Mouse (Mus musculus) heart, embryonic 11.5 days (tissue): ENCODE results near the gene Fam166a. TPM values are rescaled to one million over a fixed set of nuclear protein-coding genes. Genes with fewer than 3 reads are reported as not detected.

Experiments
- ATAC-seq: fragments of 200-750 bp; cut with Nextera tagmentation; replicated peaks from 2 replicates; pipeline ENCODE4 v1.8.0; 2017; ENCODE audit warnings: moderate library complexity; ENCODE audit not compliant: insufficient number of reproducible peaks, low FRiP score, low TSS enrichment
- H3K27ac ChIP-seq: fragments of 300-500 bp; sonication (generic); 2 replicates; pipeline ENCODE4 v1.5.1; 2014; ENCODE audit warnings: mild to moderate bottlenecking, low read depth, low read length
- H3K27me3 ChIP-seq: fragments of 300-500 bp; sonication (generic); 2 replicates; pipeline ENCODE4 v1.6.1; 2014; ENCODE audit warnings: mild to moderate bottlenecking, low read length, mixed read lengths; ENCODE audit not compliant: control insufficient read depth, insufficient read depth
- H3K36me3 ChIP-seq: fragments of 300-500 bp; sonication (generic); 2 replicates; pipeline ENCODE4 v1.6.1; 2014; ENCODE audit warnings: mild to moderate bottlenecking, low read length, moderate library complexity, mixed read lengths; ENCODE audit not compliant: control insufficient read depth, insufficient read depth
- H3K4me1 ChIP-seq: fragments of 300-500 bp; sonication (generic); 2 replicates; pipeline ENCODE4 v1.6.1; 2014; ENCODE audit warnings: low read length; ENCODE audit not compliant: control insufficient read depth, insufficient read depth
- H3K4me2 ChIP-seq: fragments of 300-500 bp; sonication (generic); 2 replicates; pipeline ENCODE4 v1.6.1; 2014; ENCODE audit warnings: mild to moderate bottlenecking, moderate library complexity
- H3K4me3 ChIP-seq: fragments of 300-500 bp; sonication (generic); 2 replicates; pipeline ENCODE4 v1.5.1; 2014; ENCODE audit warnings: low read depth, low read length
- H3K9ac ChIP-seq: fragments of 300-500 bp; sonication (generic); 2 replicates; pipeline ENCODE4 v1.6.1; 2014; ENCODE audit warnings: mild to moderate bottlenecking, low read depth, low read length, moderate library complexity
- H3K9me3 ChIP-seq: fragments of 300-500 bp; sonication (generic); replicated peaks from 2 replicates; pipeline ENCODE4 v1.6.1; 2016; ENCODE audit warnings: low read length; ENCODE audit not compliant: control insufficient read depth
- WGBS: fragments of 180-500 bp; shearing (Covaris S2); extraction: QIAGEN DNeasy Blood & Tissue Kit; methylation state at CpG from one replicate; pipeline ENCODE4 v1.1.7; 2014; ENCODE audit not compliant: insufficient replicate concordance; 5-methylcytosine and 5-hydroxymethylcytosine counted together
- polyA plus RNA-seq: library from polyadenylated mRNA; unstranded; fragments of >200 nt; fragmentation: Nextera tagmentation; extraction: Ambion mirVana; gene quantifications from 2 replicates; pipeline ENCODE4 v1.2.1, GENCODE M21; 2014

Gene Fam166a
- polyA plus RNA-seq, 1 experiment from 2014 or later = 0.44 TPM

DNA sequence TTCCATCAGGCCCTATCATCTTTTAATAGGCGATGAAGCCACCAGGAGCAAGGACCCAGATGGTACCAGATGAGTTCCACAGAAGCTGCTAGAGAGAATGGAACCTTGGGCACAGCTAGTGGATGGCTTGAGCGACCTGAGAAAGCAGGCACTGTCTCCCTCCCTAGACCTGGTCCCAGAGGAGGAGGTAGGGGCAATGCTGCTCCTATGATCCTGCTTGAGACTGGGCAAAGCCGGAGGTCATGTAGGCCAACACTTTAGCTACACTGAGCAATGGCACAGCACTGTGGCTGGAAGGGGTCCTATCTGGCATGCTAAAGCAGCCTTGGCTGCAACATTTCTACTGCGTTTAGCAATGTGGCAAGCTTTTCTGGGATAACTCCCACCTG, 42.9 kb upstream of the Fam166a start:
- Histone ChIP-seq H3K4me3 (no peak overlapping the region), H3K4me2 (no peak overlapping the region), H3K4me1 (peaks cover 18% of the 10 kb centered on the region), H3K9ac (no peak overlapping the region), H3K27ac (no peak overlapping the region), H3K36me3 (no peaks in the 10 kb centered on the region), H3K9me3 (no peaks in the 10 kb centered on the region), H3K27me3 (peaks cover 41% of the 10 kb centered on the region)
- 75% methylated on average over 4 of the region's 4 CpGs for WGBS
- no peak for ATAC-seq

DNA sequence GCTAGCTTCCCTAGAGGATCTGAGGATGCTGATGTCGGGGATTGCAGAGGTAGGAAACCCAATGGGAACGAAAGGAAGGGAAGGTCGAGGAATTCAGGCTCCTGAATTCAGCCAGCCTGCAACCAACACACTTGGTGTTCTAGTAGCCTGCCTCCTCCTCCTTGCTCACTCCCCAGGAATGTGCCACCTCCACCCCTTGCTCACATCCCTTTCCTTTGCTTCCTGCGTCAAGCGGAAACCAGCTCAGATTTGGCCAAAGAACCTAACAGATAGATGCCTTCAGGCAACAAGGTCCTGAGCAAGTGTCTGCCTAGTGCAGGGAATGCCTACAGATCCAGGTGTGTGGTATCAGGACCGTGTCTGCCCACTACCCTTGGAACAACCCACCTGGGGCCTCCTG, 42.0 kb upstream of the Fam166a start:
- WGBS = 31% methylated on average over 6 of the region's 6 CpGs
- no peak overlapping the region for H3K4me3 ChIP-seq
- H3K9me3 ChIP-seq = no peaks in the 10 kb centered on the region
- H3K9ac ChIP-seq = no peak overlapping the region
- H3K36me3 ChIP-seq = no peaks in the 10 kb centered on the region
- no peak overlapping the region for H3K27ac ChIP-seq
- no peak for ATAC-seq
- no peak overlapping the region for H3K4me2 ChIP-seq
- H3K27me3 ChIP-seq = peaks cover 48% of the 10 kb centered on the region
- H3K4me1 ChIP-seq = peaks cover 24% of the 10 kb centered on the region

DNA sequence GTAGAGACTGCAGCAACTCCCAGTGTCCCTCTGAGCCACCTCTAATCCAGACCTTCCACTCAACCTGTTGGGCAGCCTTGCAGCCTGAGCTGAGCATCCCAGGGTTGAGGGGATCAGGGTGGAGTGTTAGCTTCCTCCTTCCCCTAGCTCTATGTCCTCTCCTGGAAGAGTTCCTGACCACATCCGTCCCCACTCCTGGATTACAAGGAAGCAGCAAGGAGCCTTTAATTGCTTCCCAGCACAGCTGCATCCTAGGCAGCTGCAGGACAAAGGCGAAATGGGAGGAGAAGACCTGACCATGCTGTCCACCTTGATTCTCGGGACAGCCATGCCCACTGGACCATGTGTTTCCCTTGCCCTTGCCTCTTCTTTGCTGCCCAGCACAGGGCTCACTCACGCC, 41.5 kb upstream of the Fam166a start:
- H3K27ac ChIP-seq = no peak overlapping the region
- no peak overlapping the region for H3K4me3 ChIP-seq
- no peak for ATAC-seq
- no peaks in the 10 kb centered on the region for H3K9me3 ChIP-seq
- H3K4me1 ChIP-seq = peaks cover 26% of the 10 kb centered on the region
- H3K27me3 ChIP-seq = peaks cover 50% of the 10 kb centered on the region
- no peak overlapping the region for H3K4me2 ChIP-seq
- 52% methylated on average over 4 of the region's 4 CpGs for WGBS
- H3K9ac ChIP-seq = no peak overlapping the region
- no peaks in the 10 kb centered on the region for H3K36me3 ChIP-seq

DNA sequence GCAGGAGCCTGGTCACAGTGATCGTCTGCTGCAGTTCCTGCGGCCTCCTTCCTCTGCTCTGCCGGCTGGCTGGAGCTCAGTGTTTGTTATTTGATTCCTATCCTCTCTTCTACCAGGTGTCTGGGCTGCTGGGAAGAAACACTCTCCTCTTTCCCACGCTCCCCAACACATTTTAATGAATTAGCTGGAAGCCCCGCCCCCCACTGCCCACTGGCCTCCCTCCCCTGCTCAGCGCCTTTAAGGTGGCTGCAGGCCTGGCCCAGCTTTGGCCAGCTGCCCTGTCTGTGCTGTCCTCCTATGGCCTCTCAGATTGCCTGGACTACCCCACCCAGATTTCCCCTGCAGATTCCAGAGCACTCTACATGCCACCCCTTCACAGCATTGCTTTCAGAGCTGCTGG, 40.9 kb upstream of the Fam166a start:
- Histone ChIP-seq H3K27me3 (peaks cover 50% of the 10 kb centered on the region), H3K27ac (0 out of 2 replicates have a peak overlapping the region, but pooled peaks have one; percentile 42), H3K9ac (no peak overlapping the region), H3K9me3 (no peaks in the 10 kb centered on the region), H3K4me2 (peak overlapping the region; percentile 21), H3K36me3 (no peaks in the 10 kb centered on the region), H3K4me3 (no peak overlapping the region), H3K4me1 (peaks cover 27% of the 10 kb centered on the region)
- 7% methylated on average over 6 of the region's 6 CpGs for WGBS
- no peak for ATAC-seq

DNA sequence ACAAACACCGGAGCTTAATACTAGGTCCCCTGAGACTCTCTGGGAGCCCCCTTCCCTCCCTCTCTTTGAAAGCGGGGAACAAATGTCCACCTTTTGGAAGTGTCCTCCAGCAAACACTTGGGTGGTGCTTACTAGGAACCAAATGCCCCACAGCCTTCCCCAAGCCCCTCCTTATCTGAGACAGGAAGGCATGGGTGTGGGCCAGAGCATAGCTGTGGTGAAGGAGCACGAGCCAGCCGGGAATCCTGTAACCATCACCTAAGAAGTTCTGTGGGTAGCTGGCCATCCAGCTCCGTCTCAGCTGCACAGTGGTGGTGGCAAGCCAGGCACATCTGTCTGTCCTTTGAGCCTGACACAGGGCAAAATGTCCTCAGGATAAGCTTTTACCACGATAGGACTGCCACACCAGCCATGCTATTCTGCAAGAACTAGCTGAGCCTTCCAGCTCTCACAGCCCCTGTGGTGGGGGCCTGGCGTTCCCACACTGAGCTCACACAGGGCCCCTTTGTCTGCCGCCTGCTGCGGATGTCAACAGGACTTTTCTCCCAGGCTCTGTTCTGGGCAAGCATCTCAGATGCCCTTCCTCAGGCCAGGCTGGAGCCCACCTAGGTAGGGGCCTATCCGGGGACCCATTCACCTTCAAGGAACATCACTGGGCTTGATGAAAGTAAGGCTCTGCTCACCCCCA, 40.1 kb upstream of the Fam166a start:
- H3K27me3 ChIP-seq = peaks cover 55% of the 10 kb centered on the region
- ATAC-seq = no peak
- peaks cover 27% of the 10 kb centered on the region for H3K4me1 ChIP-seq
- H3K9me3 ChIP-seq = no peaks in the 10 kb centered on the region
- 18% methylated on average over 10 of the region's 10 CpGs for WGBS
- H3K9ac ChIP-seq = no peak overlapping the region
- no peak overlapping the region for H3K4me3 ChIP-seq
- peak overlapping the region; percentile 21 for H3K4me2 ChIP-seq
- no peaks in the 10 kb centered on the region for H3K36me3 ChIP-seq
- peak overlapping the region; percentile 42; the same call in 1 of the 2 replicates for H3K27ac ChIP-seq

DNA sequence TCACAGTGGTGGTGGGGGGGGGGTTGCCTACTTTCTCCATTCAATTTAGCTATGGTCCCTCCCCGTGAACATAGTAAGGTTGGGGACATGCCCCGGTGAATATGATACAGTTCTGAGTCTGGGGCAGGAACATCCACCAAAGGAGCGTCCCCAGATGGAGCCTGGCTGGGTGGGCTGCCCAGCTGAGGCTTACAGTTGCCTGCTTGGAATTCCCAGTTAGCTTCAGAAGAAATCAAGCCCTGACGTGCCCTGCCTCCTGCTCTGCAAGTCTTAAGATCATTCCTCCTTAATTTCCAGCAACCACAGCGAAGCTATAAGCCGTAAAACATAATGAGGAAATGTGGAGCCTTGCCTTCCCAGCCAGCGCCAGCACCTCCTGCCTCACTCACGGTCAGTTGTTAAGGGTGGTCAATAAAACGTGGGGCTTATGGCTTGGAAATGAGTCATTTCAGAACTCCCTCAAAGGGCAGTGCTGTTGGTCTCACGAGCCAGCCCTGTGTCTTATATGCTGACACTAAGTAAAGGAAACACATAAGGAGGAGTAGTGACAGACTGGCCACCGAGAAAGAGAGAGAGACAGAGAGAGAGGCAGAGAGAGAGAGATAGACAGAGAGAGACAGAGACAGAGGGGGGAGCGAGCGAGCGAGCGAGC, 38.9 kb upstream of the Fam166a start:
- Histone ChIP-seq H3K4me3 (no peak overlapping the region), H3K9me3 (no peaks in the 10 kb centered on the region), H3K27ac (no peak overlapping the region), H3K36me3 (no peaks in the 10 kb centered on the region), H3K4me1 (peaks cover 27% of the 10 kb centered on the region), H3K4me2 (peak overlapping the region; percentile 84), H3K27me3 (peaks cover 65% of the 10 kb centered on the region), H3K9ac (no peak overlapping the region)
- no peak for ATAC-seq
- WGBS = 53% methylated on average over 15 of the region's 15 CpGs

DNA sequence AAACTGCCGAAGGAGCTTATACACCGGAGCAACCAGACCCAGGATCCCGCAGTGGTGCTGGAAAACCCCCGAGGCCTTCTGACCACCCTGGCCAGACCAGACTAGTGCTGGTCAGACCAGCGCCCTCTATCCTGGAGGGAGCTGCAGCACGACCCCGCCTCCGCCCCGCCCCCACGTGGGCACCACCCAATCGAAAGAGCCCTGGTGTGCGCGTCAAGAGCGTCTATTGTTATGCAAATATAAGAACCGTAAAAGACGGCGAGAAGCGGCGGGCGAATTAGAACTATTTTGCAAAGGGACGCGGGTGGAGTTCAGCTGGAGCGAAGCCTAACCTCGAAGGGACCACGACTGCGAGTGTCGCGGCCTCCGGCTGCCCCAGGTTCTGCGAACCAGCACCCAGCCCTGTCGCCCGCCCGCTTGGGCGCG, 38.1 kb upstream of the Fam166a start, which contains the start of gene Nrarp:
Nrarp (plus strand) TSS at position 281 of the 426 bp plus-strand sequence.
- H3K4me1 ChIP-seq = peaks cover 24% of the 10 kb centered on the region
- H3K27ac ChIP-seq = peak within 1 kb of the TSS; percentile 76
- H3K9ac ChIP-seq = peak within 1 kb of the TSS; percentile 65
- H3K9me3 ChIP-seq = no peaks in the 10 kb centered on the region
- ATAC-seq = peak; percentile 87
- peak within 1 kb of the TSS; percentile 84 for H3K4me2 ChIP-seq
- WGBS = under 1% methylated on average over 35 of the region's 35 CpGs
- no peaks in the 10 kb centered on the region for H3K36me3 ChIP-seq
- H3K27me3 ChIP-seq = peaks cover 73% of the 10 kb centered on the region
- H3K4me3 ChIP-seq = peak within 1 kb of the TSS; percentile 60

DNA sequence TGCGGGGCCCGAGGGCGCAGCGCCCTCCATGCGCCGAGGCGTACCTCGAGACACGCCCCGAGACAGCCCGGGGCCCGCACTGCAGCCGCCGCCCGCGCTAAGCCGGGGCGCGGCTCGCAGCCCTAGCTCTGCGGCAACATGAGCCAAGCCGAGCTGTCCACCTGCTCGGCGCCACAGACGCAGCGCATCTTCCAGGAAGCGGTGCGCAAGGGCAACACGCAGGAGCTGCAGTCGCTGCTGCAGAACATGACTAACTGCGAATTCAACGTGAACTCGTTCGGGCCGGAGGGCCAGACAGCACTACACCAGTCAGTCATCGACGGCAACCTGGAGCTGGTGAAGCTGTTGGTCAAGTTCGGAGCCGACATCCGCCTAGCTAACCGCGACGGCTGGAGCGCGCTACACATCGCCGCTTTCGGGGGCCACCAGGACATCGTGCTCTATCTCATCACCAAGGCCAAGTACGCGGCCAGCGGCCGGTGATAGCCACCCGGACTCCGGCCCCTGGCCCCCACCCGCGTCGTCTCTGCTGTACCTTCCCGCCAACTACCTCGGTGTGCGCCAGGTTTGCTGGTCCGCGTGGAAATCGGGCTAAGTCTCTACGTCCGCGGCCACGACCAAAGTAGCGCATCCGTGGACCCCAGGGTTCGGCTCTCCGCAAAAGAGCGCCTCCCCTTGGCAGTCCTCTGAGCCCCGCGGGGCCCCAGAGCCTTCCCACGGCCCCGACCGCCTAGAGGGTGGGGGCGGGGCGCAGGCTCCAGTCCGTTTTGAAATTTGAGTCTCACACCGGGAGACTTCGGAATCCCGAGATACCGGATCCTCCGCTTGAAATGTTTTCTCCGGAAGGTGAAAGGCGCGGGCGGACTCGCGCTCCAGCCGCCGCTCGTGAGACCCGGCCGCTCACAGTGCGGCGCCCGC, 37.3 kb upstream of the Fam166a start:
- under 1% methylated on average over 100 of the region's 100 CpGs for WGBS
- H3K9me3 ChIP-seq = no peaks in the 10 kb centered on the region
- H3K27me3 ChIP-seq = peaks cover 67% of the 10 kb centered on the region
- ATAC-seq = peak; percentile 50; the same call in 1 of the 2 replicates
- peak overlapping the region; percentile 60 for H3K4me3 ChIP-seq
- peak overlapping the region; percentile 84 for H3K4me2 ChIP-seq
- peaks cover 24% of the 10 kb centered on the region for H3K4me1 ChIP-seq
- peak overlapping the region; percentile 76 for H3K27ac ChIP-seq
- H3K9ac ChIP-seq = peak overlapping the region; percentile 65
- no peaks in the 10 kb centered on the region for H3K36me3 ChIP-seq
